ENCODE assay signal across 9 mouse cellular contexts in the genomic region with DNA sequence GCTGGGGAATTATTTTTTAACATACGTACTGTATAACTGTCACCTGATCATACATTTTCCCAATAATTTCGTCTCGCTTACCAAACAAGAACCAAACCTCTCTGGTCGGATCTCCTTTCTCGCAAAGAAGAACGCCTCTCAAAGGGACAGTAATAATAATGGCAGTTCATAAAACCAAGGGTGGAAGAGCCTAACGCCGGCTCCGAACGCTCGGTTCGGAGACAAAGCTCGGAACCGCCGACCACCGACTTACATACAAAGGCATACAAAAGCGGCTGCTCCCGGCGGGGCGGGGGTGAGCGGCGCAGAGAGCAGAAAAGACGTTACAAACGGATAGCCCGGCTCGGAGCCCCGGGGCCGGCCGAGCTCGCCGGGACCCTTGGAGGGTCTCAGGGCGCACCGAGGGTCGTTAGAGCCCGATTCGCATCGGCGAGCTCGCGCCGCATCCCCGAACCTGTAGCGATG. TPM values are rescaled to one million over a fixed set of nuclear protein-coding genes. Genes with fewer than 3 reads are reported as not detected.
DNase-seq lines count a peak whose midpoint lies in the region; ATAC-seq and TF ChIP-seq lines count a peak whose summit lies in the region.
"Had no signal": no experiment of that assay in that cellular context is flagged by ENCODE, and none has a peak within 500 bp of the region (broad histone marks: within the 10 kb centered on the region; RNA-seq: fewer than 3 reads in every experiment).

No protein-coding gene starts in this region.

- under 1% methylated on average over 43 of the region's 43 CpGs for WGBS in hindbrain, embryonic 15.5 days

- H3K27me3 ChIP-seq in hindbrain, embryonic 15.5 days: no peaks in the 10 kb centered on the region

- peak overlapping the region; percentile 95 for H3K4me3 ChIP-seq in bone marrow macrophage, adult 2 months (ENCODE audit: insufficient read depth, low read length)
- H3K4me3 ChIP-seq in hindbrain, embryonic 15.5 days: peak overlapping the region; percentile 99

- peak; percentile 11 for ATAC-seq in CD4-positive, CD25-positive, alpha-beta regulatory T cell, adult 4 months
- no peak for ATAC-seq in hindbrain, embryonic 15.5 days (ENCODE audit: low FRiP score, low read depth)
- ATAC-seq in monocyte, adult 5-6 weeks (replicated peaks; ENCODE audit: insufficient number of reproducible peaks, low FRiP score, low TSS enrichment, poor library complexity, severe bottlenecking): no peak

- peak overlapping the region; percentile 73 for H3K27ac ChIP-seq in bone marrow macrophage, adult 2 months (ENCODE audit: insufficient read depth, low read depth, low read length)
- peak overlapping the region; percentile 94 for H3K27ac ChIP-seq in hindbrain, embryonic 15.5 days (replicated peaks)

- no peak for TF ChIP-seq CTCF in bone marrow macrophage, adult 2 months (IDR thresholded peaks at IDR 0.05; ENCODE audit: low read depth, low read length)

- H3K9me3 ChIP-seq in hindbrain, embryonic 15.5 days: no peaks in the 10 kb centered on the region

- DNase-seq in kidney, adult 11 months: peak; percentile 19
- no peak for DNase-seq in kidney, postnatal 14 days
- peak; percentile 7 for DNase-seq in lung, postnatal 25 days (ENCODE audit: low spot score)
- DNase-seq in adrenal gland, adult 2 months: no peak

- TF ChIP-seq POLR2A in bone marrow macrophage, adult 2 months (IDR thresholded peaks at IDR 0.05; ENCODE audit: borderline replicate concordance, low read depth, low read length): no peak

- H3K9ac ChIP-seq in hindbrain, embryonic 15.5 days: peak overlapping the region; percentile 96

- no peaks in the 10 kb centered on the region for H3K36me3 ChIP-seq in hindbrain, embryonic 15.5 days

- peak overlapping the region; percentile 70 for H3K4me2 ChIP-seq in hindbrain, embryonic 15.5 days

- peaks cover 19% of the 10 kb centered on the region for H3K4me1 ChIP-seq in bone marrow macrophage, adult 2 months (ENCODE audit: control insufficient read depth, insufficient read depth, low read length)
- peaks cover 22% of the 10 kb centered on the region for H3K4me1 ChIP-seq in hindbrain, embryonic 15.5 days (replicated peaks)

RNA-seq across cellular contexts. Expression of a gene that starts 0.8 kb away (rescaled TPM):
- polyA plus RNA-seq in CD4-positive, CD25-positive, alpha-beta regulatory T cell, adult 4 months (2017; shearing (Covaris generic)): 10 to 100 TPM; 49.7 to 52.2 TPM
- polyA plus RNA-seq in bone marrow macrophage, adult 2 months (2012; ENCODE audit: insufficient read depth, insufficient read length, missing spikeins): 101 and 107 TPM in 2 replicates
- polyA plus RNA-seq in hindbrain, embryonic 15.5 days (2015; fragmentation: Nextera tagmentation; extraction: Ambion mirVana): 231 and 232 TPM in 2 replicates
- 10 to 100 TPM; 67.9 to 69.7 TPM for total RNA-seq in adrenal gland, adult 2 months (2021)
- polyA plus RNA-seq in adrenal gland, adult 2 months (2012; rRNA removed): 24.1 and 30.1 TPM in 2 replicates
- total RNA-seq in monocyte, adult 5-6 weeks (2017): 163 to 297 TPM (median 214 TPM) in 3 replicates

RNA-seq across cellular contexts. Expression of a gene that starts 38.4 kb away (rescaled TPM):
- 10 to 100 TPM; 65.0 to 65.3 TPM for polyA plus RNA-seq in CD4-positive, CD25-positive, alpha-beta regulatory T cell, adult 4 months (2017; shearing (Covaris generic))
- 6.0 and 6.5 TPM in 2 replicates for polyA plus RNA-seq in bone marrow macrophage, adult 2 months (2012; ENCODE audit: insufficient read depth, insufficient read length, missing spikeins)
- 0.12 and 0.16 TPM in 2 replicates for polyA plus RNA-seq in hindbrain, embryonic 15.5 days (2015; fragmentation: Nextera tagmentation; extraction: Ambion mirVana)
- under 1 TPM; 0.23 to 0.73 TPM for total RNA-seq in adrenal gland, adult 2 months (2021)
- polyA plus RNA-seq in adrenal gland, adult 2 months (2012; rRNA removed): 0.37 TPM in 1 of 2 replicates, not detected in the other
- total RNA-seq in monocyte, adult 5-6 weeks (2017): 28.5 to 54.8 TPM (median 44.2 TPM) in 3 replicates
- total RNA-seq: left cerebral cortex, postnatal 14 days had no signal

RNA-seq across cellular contexts. Expression of a gene that starts 41.9 kb away (rescaled TPM):
- polyA plus RNA-seq in CD4-positive, CD25-positive, alpha-beta regulatory T cell, adult 4 months (2017; shearing (Covaris generic)): 10 to 100 TPM; 37.0 to 55.1 TPM
- 20.0 and 24.9 TPM in 2 replicates for polyA plus RNA-seq in bone marrow macrophage, adult 2 months (2012; ENCODE audit: insufficient read depth, insufficient read length, missing spikeins)
- 58.2 and 58.4 TPM in 2 replicates for polyA plus RNA-seq in hindbrain, embryonic 15.5 days (2015; fragmentation: Nextera tagmentation; extraction: Ambion mirVana)
- total RNA-seq in adrenal gland, adult 2 months (2021): 10 to 100 TPM; 33.7 to 40.5 TPM
- 7.9 and 8.4 TPM in 2 replicates for polyA plus RNA-seq in adrenal gland, adult 2 months (2012; rRNA removed)
- total RNA-seq in monocyte, adult 5-6 weeks (2017): 33.9 to 44.5 TPM (median 42.6 TPM) in 3 replicates

Comparison
In these comparisons a context has a peak if more than half of its experiments do, and no peak if none do; other contexts are left out.
1. DNase-seq: peak in kidney, adult 11 months (single experiment) and lung, postnatal 25 days (single experiment); none in kidney, postnatal 14 days (single experiment) and adrenal gland, adult 2 months (single experiment).